Mouse (Mus musculus): ENCODE measurements around the gene Ipo11. TPM values are rescaled to one million over a fixed set of nuclear protein-coding genes. Genes with fewer than 3 reads are reported as not detected.

Gene Ipo11
- total and polyA plus RNA-seq, 3 experiments: 37.2 to 40.2 TPM; not detected in 1

- H3K36me3 ChIP-seq (ENCODE audit: control insufficient read depth in 1 of 2, insufficient read depth in 2 of 2, low read length in 2 of 2): peaks cover 8 to 12% of the 10 kb centered on the region in 2 experiments
- DNase-seq (ENCODE audit: low read depth, low spot score): no peak
- no peak overlapping the region for H3K4me3 ChIP-seq (ENCODE audit: control insufficient read depth in 1 of 2, insufficient read depth in 1 of 2, low read depth in 2 of 2, low read length in 2 of 2)
- no peaks in the 10 kb centered on the region for H3K27me3 ChIP-seq (ENCODE audit: control insufficient read depth in 1 of 2, insufficient read depth in 2 of 2, low read length in 2 of 2)
- no peak overlapping the region for H3K9ac ChIP-seq (ENCODE audit: control insufficient read depth, low read depth, low read length, poor library complexity, severe bottlenecking)
- H3K79me2 ChIP-seq (ENCODE audit: control insufficient read depth, insufficient read depth, low read length, poor library complexity): no peaks in the 10 kb centered on the region; the same call in 1 of the 2 replicates
- no peaks in the 10 kb centered on the region for H3K9me3 ChIP-seq (replicated peaks; ENCODE audit: insufficient read depth, low read length)
- TF ChIP-seq CHD2 (IDR thresholded peaks at IDR 0.05; ENCODE audit: low read length) (no peak), TAL1 (IDR thresholded peaks at IDR 0.05; ENCODE audit: low read length) (no peak), ZMIZ1 (IDR thresholded peaks at IDR 0.05; ENCODE audit: low read depth, low read length) (no peak), EP300 (IDR thresholded peaks at IDR 0.05; ENCODE audit: low read depth in 1 of 2, low read length in 2 of 2) (no peak)
- H3K27ac ChIP-seq (ENCODE audit: control insufficient read depth, low read depth, low read length): no peak overlapping the region
- H3K4me1 ChIP-seq (ENCODE audit: control insufficient read depth in 1 of 2, insufficient read depth in 2 of 2, low read length in 2 of 2): peaks cover 0 to 8% of the 10 kb centered on the region in 2 experiments; a peak in 3 of 4 replicates
Observed at GRCm38 (mm10) chr13:106825618-106826017, 111.1 kb downstream of the Ipo11 start.

DNA sequence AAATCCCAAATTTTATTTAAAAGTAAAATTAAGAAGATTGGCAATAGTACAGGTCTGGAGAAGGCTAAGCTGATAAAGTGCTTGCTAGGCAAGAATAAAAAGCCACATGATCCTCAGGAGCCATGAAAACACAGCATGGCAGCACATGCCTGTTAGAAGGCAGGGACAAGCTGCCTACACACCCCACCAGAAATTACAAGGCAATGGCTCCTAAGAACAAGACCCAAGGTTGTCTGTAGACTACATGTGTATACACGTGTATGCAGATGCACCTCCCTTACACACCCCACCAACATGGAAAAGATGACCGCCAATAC lies 112.9 kb downstream of the Ipo11 start:
- no peak overlapping the region for H3K4me3 ChIP-seq (ENCODE audit: control insufficient read depth in 1 of 2, insufficient read depth in 1 of 2, low read depth in 2 of 2, low read length in 2 of 2)
- no peak overlapping the region for H3K9ac ChIP-seq (ENCODE audit: control insufficient read depth, low read depth, low read length, poor library complexity, severe bottlenecking)
- H3K27ac ChIP-seq (ENCODE audit: control insufficient read depth, low read depth, low read length): no peak overlapping the region
- no peaks in the 10 kb centered on the region for H3K4me1 ChIP-seq (ENCODE audit: control insufficient read depth in 1 of 2, insufficient read depth in 2 of 2, low read length in 2 of 2)
- no peaks in the 10 kb centered on the region for H3K9me3 ChIP-seq (replicated peaks; ENCODE audit: insufficient read depth, low read length)
- H3K27me3 ChIP-seq (ENCODE audit: control insufficient read depth in 1 of 2, insufficient read depth in 2 of 2, low read length in 2 of 2): no peaks in the 10 kb centered on the region
- H3K36me3 ChIP-seq (ENCODE audit: control insufficient read depth in 1 of 2, insufficient read depth in 2 of 2, low read length in 2 of 2): peaks cover 2 to 8% of the 10 kb centered on the region in 2 experiments; a peak in 2 of 4 replicates
- TF ChIP-seq RAD21 (IDR thresholded peaks at IDR 0.05; ENCODE audit: low read depth, low read length): no peak
- DNase-seq (ENCODE audit: low read depth, low spot score): no peak
- H3K79me2 ChIP-seq (ENCODE audit: control insufficient read depth, insufficient read depth, low read length, poor library complexity): no peaks in the 10 kb centered on the region; the same call in 1 of the 2 replicates

GRCm38 (mm10) chr13:106823121-106823874 lies 113.5 kb downstream of the Ipo11 start:
- Histone ChIP-seq H3K27ac (ENCODE audit: control insufficient read depth, low read depth, low read length) (no peak overlapping the region), H3K9me3 (replicated peaks; ENCODE audit: insufficient read depth, low read length) (no peaks in the 10 kb centered on the region), H3K36me3 (ENCODE audit: control insufficient read depth in 1 of 2, insufficient read depth in 2 of 2, low read length in 2 of 2) (peaks cover 2 to 8% of the 10 kb centered on the region in 2 experiments; a peak in 2 of 4 replicates), H3K27me3 (ENCODE audit: control insufficient read depth in 1 of 2, insufficient read depth in 2 of 2, low read length in 2 of 2) (no peaks in the 10 kb centered on the region), H3K4me1 (ENCODE audit: control insufficient read depth in 1 of 2, insufficient read depth in 2 of 2, low read length in 2 of 2) (no peaks in the 10 kb centered on the region), H3K9ac (ENCODE audit: control insufficient read depth, low read depth, low read length, poor library complexity, severe bottlenecking) (no peak overlapping the region), H3K79me2 (ENCODE audit: control insufficient read depth, insufficient read depth, low read length, poor library complexity) (no peaks in the 10 kb centered on the region; the same call in 1 of the 2 replicates), H3K4me3 (ENCODE audit: control insufficient read depth in 1 of 2, insufficient read depth in 1 of 2, low read depth in 2 of 2, low read length in 2 of 2) (no peak overlapping the region)
- DNase-seq (ENCODE audit: low read depth, low spot score): no peak
- TF ChIP-seq GABPA (IDR thresholded peaks at IDR 0.05; ENCODE audit: low read depth, low read length): no peak
- no peak for TF ChIP-seq KAT2A (conservative IDR thresholded peaks at IDR 0.05; ENCODE audit: low read depth, low read length)
- TF ChIP-seq ZC3H11A (IDR thresholded peaks at IDR 0.05; ENCODE audit: low read depth, low read length): no peak
- TF ChIP-seq MYC (IDR thresholded peaks at IDR 0.05; ENCODE audit: low read depth, low read length): no peak
- no peak for TF ChIP-seq MAFK (IDR thresholded peaks at IDR 0.05; ENCODE audit: borderline replicate concordance, low read depth, low read length)
- no peak for TF ChIP-seq NELFE (IDR thresholded peaks at IDR 0.05; ENCODE audit: low read depth, low read length)
- TF ChIP-seq SIN3A (IDR thresholded peaks at IDR 0.05; ENCODE audit: low read length): no peak
- TF ChIP-seq ZNF384 (IDR thresholded peaks at IDR 0.05; ENCODE audit: low read depth, low read length): no peak
- no peak for TF ChIP-seq EP300 (IDR thresholded peaks at IDR 0.05; ENCODE audit: low read depth in 1 of 2, low read length in 2 of 2)
- no peak for TF ChIP-seq SMC3 (IDR thresholded peaks at IDR 0.05; ENCODE audit: low read depth, low read length)
- no peak for TF ChIP-seq MAZ (IDR thresholded peaks at IDR 0.05; ENCODE audit: low read depth, low read length)
- TF ChIP-seq E2F4 (IDR thresholded peaks at IDR 0.05; ENCODE audit: borderline replicate concordance, low read depth, low read length): no peak
- TF ChIP-seq POLR2AphosphoS2 (IDR thresholded peaks at IDR 0.05; ENCODE audit: low read length): no peak

All from MEL (cell line).